Mouse (Mus musculus): Measurements from ENCODE around the gene Rab11fip4. TPM values are rescaled to one million over a fixed set of nuclear protein-coding genes. Genes with fewer than 3 reads are reported as not detected.

Gene Rab11fip4
- total RNA-seq (2021): 1 to 10 TPM; 1.8 to 7.2 TPM
- 2.7 and 4.0 TPM in 2 replicates for polyA plus RNA-seq (2012; rRNA removed)
- long read RNA-seq, partial matches to known transcripts: 0 of 2 reads
- long read RNA-seq, other reads (novel, unspliced or antisense): 2 of 2 reads

DNA sequence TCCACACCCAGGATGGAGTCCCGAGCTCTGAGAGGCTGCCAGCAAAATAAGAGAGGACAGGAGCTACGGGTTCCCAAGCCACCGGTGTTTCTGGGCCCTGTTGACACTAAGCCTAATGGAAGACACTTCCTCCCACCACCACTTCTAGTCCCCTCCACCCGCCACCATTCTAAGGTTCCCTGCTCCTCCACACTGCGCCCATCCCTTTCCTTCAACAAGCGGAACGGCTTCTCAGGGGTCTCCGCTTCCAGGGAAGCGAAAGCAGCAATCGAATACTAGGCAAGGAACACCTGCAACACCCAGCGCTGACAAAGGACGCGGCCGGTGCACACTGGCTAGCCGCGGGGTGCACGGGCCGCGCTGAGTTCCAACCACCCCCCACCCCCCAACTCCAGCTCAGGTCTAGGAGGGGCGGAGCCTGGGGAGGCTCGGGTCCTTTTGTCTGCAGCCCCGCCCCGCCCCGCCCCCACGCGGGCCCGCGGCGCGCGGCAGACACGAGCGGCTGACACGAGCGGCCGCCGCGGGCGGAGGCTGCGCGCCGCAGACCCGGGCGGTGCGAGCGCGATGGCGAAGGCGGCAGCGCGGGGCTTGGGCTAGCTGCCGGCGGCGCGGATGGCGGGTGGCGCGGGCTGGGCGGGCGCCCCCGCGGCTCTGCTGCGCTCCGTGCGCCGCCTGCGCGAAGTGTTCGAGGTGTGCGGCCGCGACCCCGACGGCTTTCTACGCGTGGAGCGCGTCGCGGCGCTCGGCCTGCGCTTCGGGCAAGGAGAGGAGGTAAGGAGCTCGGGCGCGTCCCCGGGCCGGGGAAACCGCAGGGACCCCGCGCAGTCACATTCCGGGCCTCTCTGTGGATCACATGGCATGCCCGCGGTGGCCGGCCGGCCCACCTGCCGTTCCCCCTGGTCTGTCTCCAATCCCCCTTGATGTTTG, at the start of gene Rab11fip4:
Rab11fip4 (plus strand) TSS at position 549 of the 927 bp plus-strand sequence.
- peak; percentile 27 for DNase-seq

DNA sequence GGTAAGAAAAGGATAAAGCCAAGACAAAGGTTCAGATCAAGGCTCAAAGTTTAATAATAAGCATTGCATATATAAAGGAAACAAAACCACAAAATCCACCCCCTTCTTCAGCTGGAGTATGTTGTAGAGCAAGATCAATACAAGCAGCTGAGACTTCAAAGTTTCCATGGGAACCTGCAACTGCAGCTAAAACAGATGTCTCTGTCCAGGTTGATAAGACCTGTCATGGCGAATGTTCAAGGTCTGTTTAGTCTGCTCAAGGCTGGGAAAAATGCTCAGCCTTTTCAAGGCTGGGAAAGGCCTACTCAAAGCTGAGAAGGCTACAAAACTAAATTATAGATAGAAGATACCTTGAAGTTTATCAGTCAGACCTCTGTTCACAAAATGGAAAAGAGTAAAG, 38.4 kb upstream of the Rab11fip4 start:
- peak; percentile 8 for DNase-seq

DNA sequence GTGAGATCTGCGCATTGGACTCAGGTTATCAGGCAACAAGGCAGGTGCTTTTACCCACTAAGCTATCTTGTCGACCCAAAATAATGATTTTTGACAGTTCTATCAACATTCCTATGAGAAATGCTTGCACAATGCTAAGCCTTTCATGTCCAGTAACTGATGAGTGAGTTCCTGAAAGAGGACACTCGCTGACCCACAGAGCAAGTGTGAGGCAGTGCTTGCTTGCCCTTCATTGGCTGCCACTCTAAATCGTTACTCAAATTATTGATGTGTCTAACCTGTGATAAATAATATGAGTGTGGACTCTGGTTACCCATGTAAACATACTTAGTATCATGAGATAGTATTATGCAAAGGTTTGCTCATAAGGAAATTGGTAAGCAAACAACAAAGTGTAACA, 30.5 kb upstream of the Rab11fip4 start:
- DNase-seq: no peak

DNA sequence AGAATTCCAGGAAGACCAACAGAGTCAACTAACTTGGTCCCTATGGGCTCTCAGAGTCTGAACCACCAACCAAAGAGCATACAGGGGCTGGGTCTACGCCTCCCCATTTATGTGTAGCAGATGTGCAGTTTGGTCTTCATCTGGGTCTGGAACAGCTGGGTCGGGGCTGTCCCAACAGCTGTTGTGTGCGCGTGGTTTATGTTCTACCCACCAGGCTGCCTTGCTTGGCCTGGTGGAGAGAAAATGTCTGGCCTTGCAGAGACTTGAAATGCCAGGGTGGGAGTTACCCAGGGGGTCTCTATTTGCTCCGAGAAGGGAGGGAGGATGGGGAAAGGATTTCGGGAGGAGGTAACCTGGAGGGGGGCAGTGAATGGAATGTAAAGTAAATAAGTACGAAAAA, 27.5 kb upstream of the Rab11fip4 start:
- no peak for DNase-seq

- DNase-seq: no peak
Observed at GRCm38 (mm10) chr11:79566947-79567346, 24.1 kb upstream of the Rab11fip4 start.

DNA sequence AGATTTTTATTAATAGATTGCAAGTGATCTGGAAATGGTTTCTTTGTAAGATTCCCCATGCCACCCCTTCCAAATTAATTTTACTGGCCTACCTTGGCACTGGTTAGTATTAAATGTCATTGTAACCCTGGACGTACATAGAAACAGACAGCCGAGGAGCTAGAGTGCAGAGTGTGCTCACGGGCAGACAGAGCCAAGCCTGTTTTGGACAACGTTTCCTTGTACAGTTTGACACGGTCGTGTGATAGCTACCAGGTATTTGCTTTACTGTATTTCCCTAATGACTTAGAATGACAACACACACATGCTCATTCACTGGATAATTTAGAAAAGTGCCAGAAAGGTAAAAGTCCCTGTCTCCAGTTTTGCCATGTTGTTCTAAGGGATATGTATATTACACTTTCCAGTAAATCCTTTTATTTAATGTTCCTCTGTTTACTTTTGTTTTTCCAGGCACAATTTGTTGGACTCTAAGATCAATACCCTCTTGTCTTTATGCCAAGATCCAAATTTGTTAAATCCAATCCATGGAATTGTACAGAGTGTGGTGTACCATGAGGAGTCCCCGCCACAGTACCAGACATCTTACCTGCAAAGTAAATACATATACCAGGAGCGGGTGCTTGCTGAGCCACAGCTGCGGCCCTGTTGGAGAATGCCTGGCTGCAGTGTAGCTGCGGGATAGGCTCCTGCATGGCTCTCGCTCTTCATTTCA, 22.7 kb upstream of the Rab11fip4 start:
- DNase-seq: no peak

DNA sequence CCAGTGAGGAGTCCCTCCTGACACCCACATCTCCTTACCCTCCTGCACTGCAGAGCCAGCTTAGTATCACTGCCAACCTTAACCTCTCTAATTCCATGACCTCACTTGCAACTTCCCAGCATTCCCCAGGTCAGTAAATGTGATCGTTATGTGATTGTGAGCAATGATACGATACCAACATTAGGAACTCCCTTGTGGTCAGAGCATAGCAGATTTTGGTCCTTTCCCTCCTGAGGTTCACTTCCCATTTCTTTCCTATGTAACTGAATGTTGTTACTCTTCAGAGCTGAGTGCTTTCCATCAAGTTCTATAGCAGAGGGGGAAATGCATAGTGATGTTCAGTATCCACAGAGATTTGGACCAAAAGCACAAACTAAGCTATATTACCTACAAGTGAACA, 20.7 kb upstream of the Rab11fip4 start:
- DNase-seq: no peak

GRCm38 (mm10) chr11:79573836-79574235, 17.2 kb upstream of the Rab11fip4 start:
- DNase-seq: no peak

DNA sequence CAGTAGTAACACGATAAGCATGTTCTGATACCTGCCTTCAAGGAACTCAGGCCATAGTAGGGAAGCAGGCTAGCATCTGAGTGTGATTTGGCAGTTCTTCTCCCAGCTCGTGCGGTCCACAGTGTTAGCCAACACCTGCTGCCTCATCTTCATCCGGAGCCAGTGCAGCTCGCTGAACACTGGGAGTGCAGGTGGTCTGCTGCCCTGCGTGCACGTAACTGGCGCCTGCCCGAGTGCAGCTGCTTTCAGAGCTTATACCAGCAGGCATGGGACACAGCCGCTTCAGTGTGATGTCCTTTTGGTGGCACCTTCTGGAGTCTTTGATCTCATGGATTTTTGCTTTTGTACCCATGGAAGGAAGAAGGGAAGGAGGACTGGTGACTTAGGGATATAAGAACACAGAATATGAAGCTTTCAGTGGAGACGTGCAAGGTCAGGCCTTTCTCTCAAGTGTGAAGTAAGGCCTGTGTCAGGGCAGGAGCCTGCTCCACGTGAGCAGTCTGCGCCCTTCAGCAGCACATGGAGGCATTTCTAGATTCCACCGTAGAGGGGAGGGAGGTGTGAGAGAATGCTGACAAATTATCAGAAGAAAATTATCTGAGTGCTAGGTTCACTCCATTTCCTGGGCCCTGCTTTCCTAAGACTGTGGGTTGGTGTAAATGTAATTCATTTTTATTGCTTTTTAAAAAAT, 15.5 kb upstream of the Rab11fip4 start:
- no peak for DNase-seq

DNA sequence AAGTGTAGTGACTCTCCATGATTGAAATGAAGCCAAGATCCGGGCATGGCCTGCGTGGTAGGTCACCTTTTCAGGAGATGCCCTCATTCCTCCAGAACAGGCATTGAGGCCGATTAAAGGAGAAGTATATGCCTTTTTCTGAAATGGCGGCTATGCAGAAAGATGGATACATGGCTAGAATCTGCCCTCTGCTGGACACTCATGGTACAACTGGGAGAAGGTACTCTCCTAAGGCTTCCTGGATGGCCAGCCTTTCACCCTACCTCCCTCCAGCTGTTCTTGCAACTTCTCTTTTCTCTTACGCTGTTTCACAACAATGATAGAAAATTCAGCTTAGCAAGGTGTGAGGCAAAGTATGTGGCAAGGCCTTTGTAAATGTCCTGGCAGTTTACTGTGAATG, 13.3 kb upstream of the Rab11fip4 start:
- DNase-seq: peak; percentile 66

GRCm38 (mm10) chr11:79580660-79581059, 10.4 kb upstream of the Rab11fip4 start:
- DNase-seq: no peak

GRCm38 (mm10) chr11:79581257-79581656, 9.8 kb upstream of the Rab11fip4 start:
- DNase-seq: no peak

DNA sequence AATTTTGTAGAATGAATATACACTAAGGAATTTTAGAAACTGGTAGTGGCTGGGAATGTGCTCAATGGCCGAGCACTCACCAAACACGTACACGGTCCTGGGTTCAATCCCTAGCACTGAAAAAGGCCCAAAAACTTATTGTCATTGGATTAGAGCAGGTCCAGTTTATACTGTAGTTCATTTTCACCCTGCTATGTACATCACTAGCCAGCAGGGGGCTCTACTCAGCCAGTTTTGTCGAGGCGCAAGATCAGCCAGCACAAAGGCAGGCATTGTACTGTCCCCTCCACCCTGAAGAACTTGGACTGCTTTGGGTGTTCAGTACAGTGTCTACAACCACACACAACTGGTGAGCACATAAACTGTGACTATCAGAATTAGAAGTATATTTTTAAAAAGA, 6.8 kb upstream of the Rab11fip4 start:
- peak; percentile 49 for DNase-seq

GRCm38 (mm10) chr11:79589317-79590075, 1.5 kb upstream of the Rab11fip4 start:
- no peak for DNase-seq

DNA sequence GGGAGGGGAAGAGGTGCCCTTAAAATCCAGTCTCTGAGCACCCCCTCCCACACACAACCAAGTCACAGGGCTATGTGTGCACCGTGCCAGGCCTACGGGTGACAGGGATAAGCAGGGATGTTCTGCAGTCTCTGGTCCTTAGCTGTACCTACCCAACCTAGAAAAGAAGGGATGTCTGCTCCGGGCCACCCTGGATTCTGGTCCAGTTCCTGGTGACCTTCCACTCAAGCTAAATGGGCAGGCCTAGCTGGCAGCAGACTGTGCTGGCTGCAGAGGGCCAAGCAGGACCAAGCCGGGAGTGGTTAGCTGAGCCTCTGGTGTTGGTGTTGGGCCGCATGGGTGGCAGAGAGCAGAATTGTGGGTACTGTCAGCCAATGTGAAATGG, 571 bp downstream of the Rab11fip4 start:
- no peak for DNase-seq

GRCm38 (mm10) chr11:79593495-79593894, 2.5 kb downstream of the Rab11fip4 start:
- DNase-seq: no peak

DNA sequence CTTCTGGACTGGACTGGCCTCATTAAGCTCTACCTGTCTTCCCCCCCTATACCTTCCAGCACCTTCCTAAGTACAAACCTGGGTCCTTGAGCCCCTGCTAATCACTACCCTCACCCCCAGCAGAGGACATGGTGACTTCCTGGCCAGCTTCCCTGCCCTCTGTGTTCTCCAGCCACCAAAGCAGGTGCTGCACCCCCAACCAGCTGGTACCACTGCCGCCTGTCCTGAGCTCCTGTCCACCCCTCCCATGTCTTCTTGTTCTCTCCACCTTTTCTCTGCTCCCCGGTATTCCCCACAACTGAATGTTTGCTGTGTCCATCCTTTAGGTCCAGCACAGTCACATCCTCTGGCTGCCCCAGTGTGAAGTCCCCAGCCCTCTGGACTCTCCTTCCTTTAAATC, 19.4 kb downstream of the Rab11fip4 start:
- DNase-seq: no peak

DNA sequence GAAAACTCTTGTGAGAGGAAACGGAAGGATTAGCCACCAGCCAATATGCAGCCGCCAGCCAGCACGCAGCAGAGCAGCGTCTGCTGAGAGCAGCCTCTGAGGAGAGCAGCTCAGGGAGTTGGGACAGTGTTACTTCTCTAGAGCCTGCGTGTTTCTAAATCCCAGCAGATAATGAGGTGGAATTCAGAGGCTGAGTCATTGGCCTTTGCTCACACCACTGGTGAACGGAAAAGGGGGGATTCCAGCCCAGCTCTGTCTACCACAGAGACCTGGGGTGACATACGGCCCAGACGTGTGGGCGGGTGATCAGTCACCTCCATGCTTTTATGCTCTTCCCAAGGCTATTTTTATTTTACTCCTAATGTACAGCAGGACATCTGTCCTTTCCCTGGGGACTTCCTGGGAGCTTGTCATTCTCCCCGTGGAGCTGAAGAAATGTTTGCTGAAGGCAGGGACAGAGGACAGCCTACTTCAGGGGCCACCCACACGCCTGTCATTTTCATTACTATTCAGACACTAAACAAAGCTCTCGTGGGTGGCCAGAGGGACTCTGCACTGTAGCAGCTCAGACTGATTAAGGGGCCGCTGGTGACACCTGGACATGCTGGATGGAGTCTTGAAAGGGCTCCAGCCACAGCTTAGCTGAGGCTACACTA, 20.1 kb downstream of the Rab11fip4 start:
- no peak for DNase-seq

- no peak for DNase-seq
Observed at GRCm38 (mm10) chr11:79612046-79612600, 21.1 kb downstream of the Rab11fip4 start.

GRCm38 (mm10) chr11:79613084-79613483, 22.1 kb downstream of the Rab11fip4 start:
- no peak for DNase-seq

DNA sequence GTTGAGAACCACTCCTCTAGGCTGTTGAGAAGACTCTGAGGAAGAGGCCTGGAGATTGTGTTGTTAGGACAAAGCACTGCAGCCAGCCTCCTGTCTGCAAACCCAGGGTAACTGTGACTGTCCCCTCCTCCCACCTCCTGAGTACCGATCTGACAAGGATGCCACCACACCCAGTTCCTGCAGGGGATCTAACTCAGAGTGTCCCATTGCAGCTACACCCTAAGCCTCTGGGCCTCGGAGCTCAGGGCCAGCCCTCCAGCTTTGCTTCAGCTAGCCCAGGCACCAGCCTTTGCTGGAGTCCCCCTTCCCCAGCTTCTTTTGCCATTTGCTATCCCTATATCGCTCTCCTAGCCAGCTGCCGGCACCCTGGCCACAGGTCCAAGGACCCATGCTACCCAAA, 22.7 kb downstream of the Rab11fip4 start:
- no peak for DNase-seq
